Mouse (Mus musculus) thymus, postnatal 25 days (tissue): ENCODE results near the gene Gm49383.
A peak's percentile ranks its signal among the peaks of the same experiment; 100 is the strongest.

Experiments
- DNase-seq: peaks from one replicate; pipeline ENCODE4 v3.0.0; 2022

The Gm49383 gene

DNA sequence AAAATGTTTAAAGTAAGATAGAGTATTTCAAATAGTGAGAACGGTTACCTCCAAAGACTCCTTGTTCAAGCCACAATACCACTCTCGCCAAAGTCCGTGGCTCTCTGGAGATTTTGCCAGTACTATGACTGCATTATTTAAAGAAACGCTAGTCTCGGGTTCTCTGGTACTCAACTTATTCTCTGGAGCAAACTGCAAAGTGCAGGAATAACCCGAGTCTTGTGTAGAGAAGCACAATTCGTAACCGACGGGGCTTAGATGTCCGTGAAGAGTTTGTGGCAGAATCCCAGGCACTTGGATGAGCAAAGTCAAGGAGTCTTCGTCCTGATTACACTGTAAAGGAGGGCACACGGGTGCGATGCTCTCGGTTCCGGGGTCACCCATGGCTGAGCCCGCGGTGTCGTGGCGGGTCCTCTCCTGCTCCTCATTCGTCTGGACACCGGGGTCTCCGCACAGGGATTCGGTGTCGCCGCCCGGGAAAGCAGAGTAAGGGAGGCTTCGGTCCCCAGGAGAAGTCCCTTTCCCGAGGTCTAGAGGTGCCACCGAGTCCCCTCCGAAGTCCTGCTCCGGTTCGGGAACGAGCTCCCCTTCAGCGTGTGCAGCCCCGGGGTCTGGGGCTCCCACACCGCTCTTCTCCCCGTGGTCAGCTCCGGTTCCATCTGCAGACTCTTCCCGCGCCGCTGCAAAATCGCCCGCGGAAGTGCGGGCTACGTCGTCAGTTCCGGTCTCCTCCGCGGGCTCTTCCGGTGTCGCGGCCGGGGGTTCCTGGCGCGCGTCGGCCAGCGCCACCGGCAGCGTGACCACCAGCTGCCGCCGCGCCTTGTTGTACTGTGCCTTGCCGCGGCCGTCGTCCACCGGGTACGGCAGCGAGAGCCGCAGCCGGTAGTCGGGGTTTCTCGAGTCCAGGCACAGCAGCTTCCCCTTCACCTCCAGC lies at the start of gene Gm49383:
Gene Gm49383 (minus strand): TSS at position 661 of the 934 bp plus-strand sequence.
- peak; percentile 59 for DNase-seq

DNA sequence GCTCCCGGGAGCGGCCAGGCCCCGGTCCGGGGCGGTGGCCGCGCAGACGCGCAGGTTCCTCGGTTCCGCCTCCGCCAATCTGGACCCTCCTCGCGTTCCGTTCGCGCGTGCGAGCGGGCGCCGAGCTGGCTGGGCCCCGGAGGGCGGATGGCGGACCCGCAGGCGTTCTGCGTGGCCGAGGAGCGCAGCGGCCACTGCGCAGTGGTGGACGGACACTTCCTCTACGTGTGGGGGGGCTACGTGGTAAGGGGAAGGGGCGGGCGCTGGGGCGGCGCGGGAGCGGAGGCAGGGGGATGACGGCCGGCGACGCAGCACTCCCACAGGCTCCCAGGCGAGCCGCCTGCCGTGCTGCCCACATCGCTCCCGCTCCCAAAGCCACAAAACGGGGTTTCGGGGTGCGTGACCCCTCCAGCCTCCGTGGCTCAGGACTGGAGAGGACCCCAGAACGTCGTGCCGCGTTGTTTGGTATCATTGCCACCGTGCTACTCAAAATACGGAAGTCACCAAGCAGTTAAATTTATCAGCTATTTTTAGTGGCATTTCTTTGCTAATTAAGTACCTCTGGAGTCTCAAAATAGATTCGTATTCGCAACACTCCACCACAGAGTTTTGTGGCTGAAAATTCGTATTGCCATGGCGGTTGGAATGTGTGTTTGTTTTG lies 45.0 kb upstream of the Gm49383 start:
- DNase-seq, result peak; percentile 53

DNA sequence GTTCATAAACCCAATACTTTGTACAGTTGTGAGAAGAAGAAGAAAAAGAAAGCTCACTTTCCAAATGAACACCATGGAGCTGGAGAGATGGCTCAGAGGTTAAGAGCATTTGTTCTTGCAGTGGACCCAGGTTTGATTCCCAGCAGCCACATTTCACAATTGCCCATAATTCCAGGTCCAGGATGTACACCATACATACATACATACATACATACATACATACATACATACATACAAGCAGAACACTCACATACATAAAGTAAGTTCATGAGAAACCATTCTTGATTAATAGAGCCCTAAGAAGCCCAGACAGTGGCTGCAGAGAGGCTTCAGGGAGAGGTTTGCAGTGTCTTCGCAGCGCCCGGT lies 44.5 kb upstream of the Gm49383 start:
- no peak for DNase-seq

DNA sequence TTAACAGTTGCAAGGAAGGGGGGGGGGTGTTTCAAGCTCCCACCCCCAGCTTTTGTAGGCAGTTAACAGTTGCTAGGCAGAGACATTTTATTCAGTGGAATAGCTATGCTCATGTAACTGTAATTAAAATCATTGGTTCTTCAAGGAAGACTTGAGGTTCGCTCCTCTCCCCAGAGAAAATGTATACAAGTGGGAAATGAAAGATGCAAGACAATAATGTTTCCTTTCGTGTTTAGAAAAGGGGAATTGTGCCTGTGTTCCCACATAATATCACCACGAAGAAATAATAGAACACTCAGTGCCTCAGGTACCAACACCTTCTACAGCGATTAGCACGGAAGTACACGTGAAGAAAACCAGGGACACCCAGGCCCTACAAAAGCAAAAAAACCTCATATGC lies 44.0 kb upstream of the Gm49383 start, which contains the start of gene Klhdc1:
Gene Klhdc1 (plus strand): TSS at position 301 of the 400 bp plus-strand sequence.
- DNase-seq, result no peak

DNA sequence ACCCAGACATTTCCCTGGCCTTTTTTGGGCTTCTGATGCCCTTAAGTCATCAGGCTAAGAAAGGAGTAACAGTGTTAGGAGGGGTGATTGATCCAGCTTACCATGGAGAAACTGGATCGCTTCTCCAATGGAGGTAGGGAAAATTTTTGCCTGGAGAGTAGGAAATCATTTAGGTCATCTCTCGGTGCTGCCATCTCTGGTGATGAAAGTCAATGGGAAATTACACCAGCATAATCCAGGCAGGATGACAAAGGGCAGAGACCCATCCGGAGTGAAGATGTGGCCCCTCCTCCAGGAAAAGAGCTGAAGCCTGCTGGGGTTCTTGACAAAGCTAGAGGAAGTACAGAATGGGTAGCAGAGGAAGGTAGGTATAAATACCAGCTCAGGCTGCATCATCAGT lies 41.4 kb upstream of the Gm49383 start:
- DNase-seq, result no peak

DNA sequence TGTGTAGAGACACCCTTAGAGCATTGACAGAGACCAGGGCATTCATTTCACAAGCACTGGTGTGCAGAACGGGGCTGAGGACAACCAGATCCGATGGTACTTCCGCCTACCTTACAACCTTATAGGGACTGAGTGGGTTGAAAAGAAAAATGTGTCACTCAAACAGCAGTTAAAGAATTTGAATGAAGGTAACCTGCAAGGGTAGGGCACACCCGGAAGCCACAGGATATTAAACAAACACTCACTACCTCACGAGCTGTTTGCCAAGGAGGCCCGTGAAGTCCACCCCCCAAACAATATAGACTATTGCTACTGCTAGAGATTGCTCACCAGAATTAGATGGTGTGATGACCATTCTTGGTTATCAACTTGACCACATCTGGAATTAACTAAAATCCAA lies 38.9 kb upstream of the Gm49383 start:
- DNase-seq, result no peak

DNA sequence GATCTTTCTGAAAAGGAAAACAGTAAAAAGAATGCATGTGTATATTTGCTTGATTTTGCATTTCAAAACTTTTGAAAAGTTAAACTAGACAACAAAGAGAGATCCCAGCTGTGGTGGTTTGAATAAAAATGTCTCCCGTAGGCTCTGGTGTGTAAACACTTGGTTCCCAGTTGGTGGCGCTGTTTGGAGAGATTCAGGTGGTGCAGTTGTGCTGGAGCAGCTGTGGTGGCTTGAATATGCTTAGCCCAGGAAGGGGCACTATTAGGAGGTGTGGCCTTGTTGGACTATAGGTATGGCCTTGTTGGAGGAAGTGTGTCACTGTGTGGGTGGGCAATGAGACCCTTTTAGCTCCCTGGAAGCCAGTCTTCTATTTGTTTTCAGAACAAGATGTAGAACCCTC lies 32.3 kb upstream of the Gm49383 start:
- peak; percentile 51 for DNase-seq

DNA sequence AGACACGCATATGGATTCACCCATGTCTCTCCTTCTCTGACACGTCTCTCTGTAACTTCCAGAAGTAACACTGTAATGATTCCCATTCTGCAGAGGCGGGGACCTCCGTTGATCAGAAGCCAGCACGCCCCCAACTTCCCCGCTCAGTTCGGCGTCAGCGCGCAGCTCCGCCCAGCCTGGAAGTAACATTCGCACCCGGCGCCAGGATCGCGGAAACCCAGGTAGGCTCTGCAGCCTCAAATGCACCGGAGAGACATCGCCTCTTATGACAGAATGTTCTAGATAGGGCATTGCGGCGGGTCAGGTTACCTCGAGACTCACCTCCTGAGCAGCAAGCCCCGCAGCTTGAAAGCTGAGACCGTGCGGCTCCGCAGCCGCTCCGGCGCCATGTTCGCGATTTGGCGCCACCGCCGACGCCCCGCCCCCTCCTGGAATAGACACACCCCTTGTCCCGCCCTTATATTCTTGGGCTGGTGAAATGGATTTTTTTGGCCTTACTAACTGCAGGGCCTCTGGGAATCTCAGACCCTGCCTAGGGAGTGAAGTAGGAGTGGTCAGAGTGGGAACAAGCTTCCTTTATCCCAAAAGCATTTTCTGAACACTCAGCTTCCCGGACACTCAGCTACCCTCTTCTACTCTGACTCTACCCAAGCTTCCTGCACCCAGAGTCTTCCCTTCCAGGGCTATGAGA lies 31.0 kb upstream of the Gm49383 start, which contains the start of gene Pole2:
Gene Pole2 (minus strand): TSS at position 420 of the 691 bp plus-strand sequence.
- DNase-seq, result peak; percentile 87

DNA sequence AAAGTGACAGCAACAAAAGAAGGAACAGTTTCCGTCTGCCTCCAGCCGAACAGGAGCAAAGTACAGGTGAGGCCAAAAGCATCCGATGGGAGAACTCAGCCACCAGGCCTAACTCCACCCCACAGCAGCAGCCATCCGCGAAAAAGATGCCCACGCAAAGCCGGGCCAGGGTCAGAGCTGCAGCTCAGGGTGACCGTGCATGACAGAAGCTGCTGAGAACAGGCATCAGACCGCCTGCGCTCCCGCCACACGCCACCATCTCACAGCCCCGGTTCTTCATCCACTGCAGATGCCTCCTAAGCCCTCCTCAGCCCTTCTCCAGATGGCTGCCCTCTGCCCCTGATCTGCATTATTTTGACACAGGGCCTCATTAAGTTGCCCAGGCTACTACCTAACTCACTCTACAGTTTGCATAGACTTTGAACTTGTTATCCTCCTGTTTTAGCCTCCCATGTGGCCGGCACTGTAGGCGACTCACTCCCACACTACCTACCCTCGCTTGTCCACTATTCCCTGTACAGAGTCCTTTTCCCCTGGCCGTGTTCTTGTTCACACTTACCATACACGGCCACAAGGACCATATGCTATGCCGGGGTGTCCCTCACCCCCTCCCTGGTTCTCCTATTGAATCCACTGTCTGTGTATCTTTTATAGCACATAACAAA lies 23.8 kb upstream of the Gm49383 start:
- DNase-seq, result no peak

DNA sequence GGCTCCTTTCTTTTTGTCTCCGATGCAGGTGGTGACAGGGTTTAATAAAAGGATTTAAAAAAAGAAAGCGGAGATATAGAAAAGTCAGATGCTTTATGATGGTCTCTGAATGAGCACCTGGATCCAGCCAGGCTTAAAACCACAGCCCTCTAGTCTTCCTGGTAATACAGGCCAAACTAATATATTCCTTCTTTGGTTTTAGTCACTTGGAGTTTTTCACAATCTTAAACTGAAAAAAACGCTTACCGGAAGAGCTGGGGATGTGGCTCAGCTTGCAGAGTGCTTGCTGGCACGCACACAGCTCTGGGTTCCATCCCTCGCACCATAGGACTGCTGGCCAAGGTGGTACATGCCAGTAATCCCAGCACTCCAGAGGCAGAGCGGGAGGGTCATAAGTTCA lies 19.7 kb upstream of the Gm49383 start:
- no peak for DNase-seq

DNA sequence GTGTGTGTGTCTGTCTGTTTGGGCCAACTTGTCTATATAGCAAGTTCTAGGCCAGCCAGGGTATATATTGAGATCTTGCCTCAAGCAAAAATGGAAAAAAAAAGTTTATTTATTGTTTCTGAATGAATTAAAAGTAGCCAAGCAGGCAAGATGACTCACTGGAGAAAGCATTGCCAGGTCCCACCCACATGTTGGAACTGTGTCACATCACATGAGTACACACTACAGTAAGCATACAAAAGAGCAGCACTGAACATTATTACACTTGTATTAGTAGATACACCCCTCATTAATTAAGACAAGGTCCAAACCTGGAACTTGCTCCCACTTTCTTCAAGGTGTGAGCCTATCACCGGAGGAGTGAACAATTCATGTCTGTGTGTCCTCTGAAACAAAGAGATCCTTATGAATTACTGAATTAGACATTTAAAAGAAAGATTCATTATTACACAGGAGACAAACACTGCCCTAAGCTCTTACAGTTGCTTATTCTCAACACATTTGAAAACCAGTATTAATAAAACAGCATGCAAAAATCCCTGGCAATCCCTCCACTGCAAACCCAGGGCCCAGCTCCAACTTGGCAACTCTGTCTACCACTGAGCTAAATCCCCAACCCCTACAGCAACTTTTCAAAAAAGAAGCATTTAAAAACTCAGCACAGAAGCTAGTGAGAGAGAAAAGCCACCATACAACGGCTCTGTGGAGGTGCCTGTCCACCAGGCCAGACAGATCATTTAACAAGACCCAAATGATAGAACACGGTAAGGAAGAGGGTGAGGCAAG lies 18.3 kb upstream of the Gm49383 start:
- no peak for DNase-seq

DNA sequence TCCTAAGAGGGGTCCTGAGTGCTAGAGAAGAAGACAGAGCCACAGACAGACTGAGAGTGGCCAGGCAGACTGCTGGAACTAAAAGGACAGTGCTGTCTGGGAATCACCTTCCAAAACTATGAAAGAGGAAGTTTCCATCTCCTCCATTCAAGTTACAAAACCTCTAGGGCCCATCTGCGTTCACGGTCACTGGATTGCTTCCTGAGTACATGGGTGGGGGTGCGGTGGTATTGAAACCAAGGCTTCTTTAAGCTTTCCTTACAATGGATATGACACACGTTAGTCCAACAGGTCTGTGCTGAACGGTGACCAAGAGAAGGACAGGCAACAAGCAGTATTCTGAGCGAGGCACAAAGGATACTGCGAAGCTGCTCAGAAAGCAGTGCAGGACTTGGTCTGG lies 17.5 kb upstream of the Gm49383 start:
- DNase-seq, result no peak

DNA sequence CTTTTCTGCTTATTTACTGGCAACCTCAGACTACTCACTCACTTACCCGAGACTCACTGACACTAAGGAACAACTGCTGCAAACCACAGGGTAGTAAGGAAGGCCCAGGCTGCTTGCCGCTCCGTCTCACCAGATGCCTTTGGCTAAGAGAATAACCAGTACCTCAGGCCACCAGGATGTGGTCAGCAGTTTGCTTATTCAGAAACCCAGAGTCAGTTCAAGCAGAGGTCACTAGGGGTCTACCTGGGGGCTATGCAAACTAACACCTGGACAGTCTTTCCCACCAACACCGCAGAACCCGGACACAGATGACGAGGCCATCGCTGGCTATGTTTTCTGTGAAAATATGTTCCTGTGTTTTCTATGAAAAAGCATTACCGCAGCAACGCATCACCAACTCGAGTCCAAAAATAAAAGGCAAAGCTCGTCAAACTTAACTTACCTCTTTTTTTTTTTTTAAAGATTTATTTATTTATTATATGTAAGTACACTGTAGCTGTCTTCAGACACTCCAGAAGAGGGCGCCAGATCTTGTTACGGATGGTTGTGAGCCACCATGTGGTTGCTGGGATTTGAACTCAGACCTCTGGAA lies 16.4 kb upstream of the Gm49383 start:
- no peak for DNase-seq

DNA sequence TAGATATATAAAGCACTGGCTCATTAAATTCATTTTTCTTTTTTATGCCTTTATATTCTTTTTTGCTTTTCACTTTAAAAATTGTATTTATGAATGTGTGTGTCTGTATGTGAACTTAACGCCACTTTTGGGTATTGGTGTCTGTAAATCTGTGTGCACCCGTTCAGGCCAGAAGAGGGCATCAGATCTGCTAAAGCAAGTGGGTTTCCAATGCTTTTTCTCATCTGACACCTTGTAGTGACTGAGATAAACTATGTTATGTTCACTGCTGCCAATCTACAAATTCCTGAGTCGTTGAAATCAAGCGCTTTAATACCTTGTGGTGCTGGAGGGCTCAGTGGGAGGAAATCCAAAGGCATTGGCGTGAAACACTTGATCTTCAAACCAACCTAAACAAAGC lies 14.2 kb upstream of the Gm49383 start:
- DNase-seq, result peak; percentile 16

DNA sequence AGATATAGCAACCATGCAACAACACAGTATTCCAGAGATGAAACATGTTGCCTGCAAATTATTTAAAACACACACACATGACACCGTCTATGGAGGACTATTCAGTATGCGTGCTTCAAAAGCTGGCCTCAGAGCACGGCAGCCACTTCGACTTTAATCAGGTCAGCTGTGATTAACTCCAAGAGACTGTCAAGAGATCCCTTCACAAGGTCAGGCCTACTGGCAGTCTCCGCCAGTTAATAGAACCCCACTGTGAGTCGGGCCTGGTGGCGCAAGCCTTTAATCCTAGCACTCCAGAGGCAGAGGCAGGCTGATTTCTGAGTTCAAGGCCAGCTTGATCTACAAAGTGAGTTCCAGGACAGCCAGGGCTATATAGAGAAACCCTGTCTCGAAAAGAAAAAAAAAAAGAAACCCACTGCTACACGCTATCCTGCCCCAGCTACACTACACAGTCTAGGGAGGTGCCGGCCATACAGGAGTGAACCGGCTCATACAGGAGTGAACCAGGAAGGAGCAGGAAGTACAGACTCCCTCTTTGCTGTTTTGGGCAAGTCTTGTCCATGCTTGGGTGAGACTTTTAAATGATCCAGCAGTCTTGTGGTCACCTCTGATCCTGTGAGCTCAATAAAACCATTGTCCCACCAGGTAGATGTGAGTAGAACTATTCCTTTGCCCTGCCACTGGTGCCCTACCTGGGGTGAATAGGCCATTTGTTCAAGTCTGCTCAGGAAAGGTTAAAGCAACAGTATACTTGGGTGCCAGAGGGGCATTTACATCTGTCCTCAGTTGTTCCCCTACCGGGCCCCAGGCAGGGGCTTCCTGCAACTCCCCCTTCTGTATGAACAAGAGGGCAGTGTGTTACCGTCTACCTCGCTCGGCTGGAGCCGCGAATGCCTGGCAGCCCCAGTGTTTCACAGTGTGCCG lies 13.4 kb upstream of the Gm49383 start:
- DNase-seq, result no peak

DNA sequence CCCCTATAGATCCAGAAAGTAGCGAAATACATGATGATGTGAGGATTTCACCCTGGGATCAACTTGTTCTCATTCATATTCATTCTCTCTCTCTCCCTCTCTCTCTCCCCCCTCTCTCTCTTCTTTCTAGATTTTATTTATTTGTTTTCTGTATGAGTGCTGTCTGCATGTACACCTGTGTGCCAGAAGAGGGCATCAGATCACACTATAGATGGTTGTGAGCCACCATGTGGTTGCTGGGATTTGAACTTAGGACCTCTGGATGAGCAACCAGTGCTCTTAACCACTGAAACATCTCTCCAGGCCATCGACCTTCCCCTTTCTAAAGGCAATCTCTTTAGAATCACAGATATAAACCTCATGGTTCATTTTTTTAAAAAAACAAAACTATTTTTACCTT lies 11.6 kb upstream of the Gm49383 start:
- DNase-seq, result no peak

DNA sequence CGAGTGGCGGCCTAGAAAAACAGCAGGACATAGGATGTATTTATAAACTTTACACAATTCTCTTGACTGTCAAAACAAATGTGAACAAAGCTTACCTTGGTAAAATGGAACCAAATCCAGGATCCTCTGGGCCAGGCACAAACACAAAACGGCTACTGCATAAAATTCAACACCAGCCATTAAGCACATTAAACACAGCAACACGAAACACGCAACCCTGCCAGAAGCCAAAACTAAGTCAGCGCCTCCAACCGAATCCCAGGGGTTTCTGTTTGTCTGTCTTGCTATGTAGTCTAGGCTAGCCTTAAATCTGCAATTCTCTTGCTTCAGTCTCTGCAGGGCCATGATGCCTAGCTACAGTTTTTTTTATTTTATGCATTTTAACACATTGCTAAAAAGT lies 11.0 kb upstream of the Gm49383 start:
- DNase-seq, result no peak

DNA sequence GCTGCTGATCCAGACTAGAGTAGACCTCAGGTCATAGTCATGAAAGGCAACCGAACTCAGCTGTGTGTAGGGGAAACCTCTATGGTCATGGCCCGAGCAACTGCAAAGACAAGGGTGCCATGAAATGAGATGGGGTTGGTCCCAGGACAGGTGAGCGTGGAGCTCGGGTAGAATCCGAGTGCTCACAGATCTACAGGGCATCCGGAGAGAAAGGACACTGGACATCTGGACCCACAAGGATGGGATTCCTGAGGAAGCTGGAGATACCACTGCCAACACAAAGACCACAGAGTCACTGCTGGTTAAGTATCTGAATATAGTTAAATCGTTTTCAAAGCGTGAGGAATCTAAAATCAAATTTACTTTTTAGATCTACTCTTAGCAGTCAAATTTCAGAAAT lies 10.5 kb upstream of the Gm49383 start:
- DNase-seq, result no peak

DNA sequence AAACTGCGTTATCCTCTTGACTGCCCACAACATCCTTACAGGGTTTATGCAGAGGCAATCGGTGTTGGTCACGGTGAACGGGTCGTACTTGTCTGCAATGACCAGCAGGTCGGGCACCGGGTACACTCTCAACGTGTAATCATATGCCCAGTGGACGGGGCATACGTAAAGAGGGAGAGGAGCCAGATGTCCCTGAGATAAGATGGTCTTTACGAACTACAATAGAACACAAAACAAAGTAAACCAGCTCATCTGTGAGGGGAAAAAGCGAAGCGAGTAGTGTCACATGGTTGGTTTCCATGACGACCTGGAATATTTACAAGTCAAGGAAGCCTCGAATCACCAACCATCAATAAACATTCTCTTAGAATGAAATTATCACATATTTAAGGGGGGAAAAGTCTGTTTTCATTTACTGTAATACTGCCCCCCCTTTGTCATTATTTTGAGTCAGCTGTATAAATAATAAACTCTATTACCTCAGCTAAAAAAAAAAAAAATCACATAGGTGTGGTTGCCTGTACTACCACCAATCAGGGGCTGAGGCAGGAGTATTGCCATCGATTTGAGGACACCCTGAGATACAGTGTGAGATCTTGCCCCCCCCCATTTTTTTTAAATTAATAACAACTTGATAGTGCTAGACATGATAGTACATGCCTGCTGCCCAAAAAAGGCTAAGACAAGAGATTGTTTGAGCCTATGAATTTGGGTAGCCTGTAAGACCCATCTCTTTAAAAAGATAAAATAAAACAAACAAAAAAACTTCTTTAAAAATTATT lies 7.3 kb upstream of the Gm49383 start, which contains the start of gene Gm49384:
Gene Gm49384 (minus strand): TSS at position 216 of the 782 bp plus-strand sequence.
- DNase-seq, result no peak

DNA sequence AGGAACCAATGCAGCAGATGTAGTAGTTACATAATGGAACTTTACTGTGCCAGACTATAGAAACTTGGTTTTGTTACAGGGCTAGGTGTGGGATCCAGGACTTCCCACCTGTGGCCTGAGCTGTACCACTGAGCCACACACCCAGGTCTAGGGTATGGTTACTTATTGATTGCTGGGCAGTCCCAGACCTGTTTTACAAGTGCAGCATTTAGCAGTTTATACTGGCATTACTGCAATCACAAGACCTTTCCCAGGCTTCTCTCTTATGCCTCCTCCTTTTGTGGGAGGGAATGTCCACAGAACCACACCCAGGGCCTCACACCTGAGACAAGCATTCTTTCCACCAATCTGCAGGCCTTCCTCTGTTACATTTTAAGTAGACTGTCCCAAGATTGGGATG lies 2.1 kb upstream of the Gm49383 start:
- DNase-seq, result no peak
